Mouse (Mus musculus): ENCODE results near the gene Ankrd55. TPM values are rescaled to one million over a fixed set of nuclear protein-coding genes. Genes with fewer than 3 reads are reported as not detected.

Ankrd55 gene
- polyA plus RNA-seq, 1 experiment from 2014 or later = 0.08 TPM

GRCm38 (mm10) chr13:112287571-112288224 lies 553 bp upstream of the Ankrd55 start:
- DNase-seq (ENCODE audit: low spot score) = peak; percentile 21
- Histone ChIP-seq H3K4me3 (ENCODE audit: low read depth, low read length) (no peak overlapping the region), H3K27ac (replicated peaks) (no peak overlapping the region), H3K36me3 (ENCODE audit: control insufficient read depth, insufficient read depth, low read length) (no peaks in the 10 kb centered on the region), H3K27me3 (ENCODE audit: control insufficient read depth, insufficient read depth, low read length) (no peaks in the 10 kb centered on the region), H3K4me1 (replicated peaks; ENCODE audit: control insufficient read depth, insufficient read depth) (no peaks in the 10 kb centered on the region), H3K4me2 (replicated peaks; ENCODE audit: low read depth) (peak overlapping the region; percentile 48), H3K9ac (ENCODE audit: low read length) (no peak overlapping the region), H3K9me3 (ENCODE audit: control insufficient read depth, low read length) (no peaks in the 10 kb centered on the region)
- WGBS = 29% methylated on average over 6 of the region's 6 CpGs
- ATAC-seq (ENCODE audit: low FRiP score, low TSS enrichment) = no peak
- TF ChIP-seq EP300 (optimal IDR thresholded peaks at IDR 0.05) = no peak
- TF ChIP-seq CTCF (IDR thresholded peaks at IDR 0.05; ENCODE audit: low read depth) = no peak

DNA sequence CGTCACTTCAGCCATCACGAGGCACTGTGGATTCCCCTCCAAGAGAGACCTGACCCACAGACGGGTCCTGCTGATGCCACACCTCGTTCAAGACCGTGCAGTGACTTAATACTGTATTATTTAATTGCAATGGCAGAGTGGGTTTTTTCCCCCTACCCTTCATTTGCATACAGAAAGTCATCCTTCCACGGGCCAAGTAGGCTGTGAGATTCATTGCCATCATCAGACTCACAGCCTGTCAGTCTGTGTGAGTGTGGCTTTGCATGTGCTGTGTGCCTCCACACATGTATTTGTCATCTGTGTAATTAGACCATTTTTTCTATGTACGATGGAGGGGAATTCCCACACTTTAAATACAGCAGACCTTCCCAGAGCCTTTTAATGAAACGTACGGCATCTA lies 1.1 kb downstream of the Ankrd55 start:
- Histone ChIP-seq H3K4me2 (replicated peaks; ENCODE audit: low read depth) (no peak overlapping the region), H3K9me3 (ENCODE audit: control insufficient read depth, low read length) (no peaks in the 10 kb centered on the region), H3K27ac (replicated peaks) (no peak overlapping the region), H3K36me3 (ENCODE audit: control insufficient read depth, insufficient read depth, low read length) (no peaks in the 10 kb centered on the region), H3K4me3 (ENCODE audit: low read depth, low read length) (no peak overlapping the region), H3K9ac (ENCODE audit: low read length) (no peak overlapping the region), H3K27me3 (ENCODE audit: control insufficient read depth, insufficient read depth, low read length) (no peaks in the 10 kb centered on the region), H3K4me1 (replicated peaks; ENCODE audit: control insufficient read depth, insufficient read depth) (no peaks in the 10 kb centered on the region)
- no peak for TF ChIP-seq CTCF (IDR thresholded peaks at IDR 0.05; ENCODE audit: low read depth)
- no peak for TF ChIP-seq EP300 (optimal IDR thresholded peaks at IDR 0.05)
- DNase-seq (ENCODE audit: low spot score) = no peak
- 74% methylated on average over 9 of the region's 9 CpGs for WGBS
- no peak for ATAC-seq (ENCODE audit: low FRiP score, low TSS enrichment)

DNA sequence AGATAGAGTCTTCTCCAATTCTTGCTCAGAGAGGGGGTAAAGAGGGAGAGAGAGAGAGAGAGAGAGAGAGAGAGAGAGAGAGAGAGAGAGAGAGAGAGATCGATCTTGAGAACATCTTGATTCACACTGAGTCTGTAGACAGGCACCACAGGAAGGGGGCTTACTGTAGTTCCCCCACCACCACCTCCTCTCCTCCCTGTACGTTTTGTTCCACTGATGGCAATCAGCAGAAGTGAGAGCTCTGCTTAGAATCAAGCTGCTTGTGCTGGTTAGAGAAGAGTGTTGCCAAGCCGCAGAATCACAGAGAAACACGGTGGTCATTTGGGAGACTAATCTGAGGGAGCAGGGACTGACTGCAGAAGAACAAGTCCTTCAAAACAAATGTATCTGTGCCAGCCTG lies 1.7 kb downstream of the Ankrd55 start:
- DNase-seq (ENCODE audit: low spot score) = no peak
- Histone ChIP-seq H3K9ac (ENCODE audit: low read length) (no peak overlapping the region), H3K27ac (replicated peaks) (no peak overlapping the region), H3K36me3 (ENCODE audit: control insufficient read depth, insufficient read depth, low read length) (no peaks in the 10 kb centered on the region), H3K9me3 (ENCODE audit: control insufficient read depth, low read length) (no peaks in the 10 kb centered on the region), H3K4me1 (replicated peaks; ENCODE audit: control insufficient read depth, insufficient read depth) (no peaks in the 10 kb centered on the region), H3K4me2 (replicated peaks; ENCODE audit: low read depth) (no peak overlapping the region), H3K4me3 (ENCODE audit: low read depth, low read length) (no peak overlapping the region), H3K27me3 (ENCODE audit: control insufficient read depth, insufficient read depth, low read length) (no peaks in the 10 kb centered on the region)
- no peak for TF ChIP-seq EP300 (optimal IDR thresholded peaks at IDR 0.05)
- 52% methylated on average over 4 of the region's 4 CpGs for WGBS
- ATAC-seq (ENCODE audit: low FRiP score, low TSS enrichment) = no peak

DNA sequence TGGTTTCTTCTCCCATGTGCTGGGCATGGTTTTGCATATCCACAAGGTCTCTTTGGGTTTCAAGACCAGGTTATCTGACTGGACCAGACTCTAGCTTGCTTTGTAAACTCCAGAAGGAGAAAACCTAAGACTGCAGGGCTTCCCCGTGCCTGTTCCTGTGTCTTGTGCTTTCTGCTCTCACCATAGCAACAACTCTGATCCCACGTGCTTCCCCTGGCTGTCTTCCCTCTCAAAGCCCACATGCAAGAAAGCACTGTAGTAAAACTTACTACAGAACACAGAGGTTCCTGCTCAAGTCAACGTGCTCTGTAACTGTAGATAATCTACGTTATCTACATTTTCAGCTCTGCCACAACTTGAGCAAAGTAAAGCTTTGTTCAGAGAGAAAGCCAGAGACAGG lies 4.2 kb downstream of the Ankrd55 start:
- Histone ChIP-seq H3K4me2 (replicated peaks; ENCODE audit: low read depth) (no peak overlapping the region), H3K4me3 (ENCODE audit: low read depth, low read length) (no peak overlapping the region), H3K9me3 (ENCODE audit: control insufficient read depth, low read length) (no peaks in the 10 kb centered on the region), H3K9ac (ENCODE audit: low read length) (no peak overlapping the region), H3K27me3 (ENCODE audit: control insufficient read depth, insufficient read depth, low read length) (no peaks in the 10 kb centered on the region), H3K4me1 (replicated peaks; ENCODE audit: control insufficient read depth, insufficient read depth) (no peaks in the 10 kb centered on the region), H3K27ac (replicated peaks) (no peak overlapping the region), H3K36me3 (ENCODE audit: control insufficient read depth, insufficient read depth, low read length) (no peaks in the 10 kb centered on the region)
- DNase-seq (ENCODE audit: low spot score) (peak; percentile 26), ATAC-seq (ENCODE audit: low FRiP score, low TSS enrichment) (no peak)
- TF ChIP-seq EP300 (optimal IDR thresholded peaks at IDR 0.05) (no peak), CTCF (IDR thresholded peaks at IDR 0.05; ENCODE audit: low read depth) (no peak)
- 27% methylated on average over 4 of the region's 4 CpGs for WGBS

DNA sequence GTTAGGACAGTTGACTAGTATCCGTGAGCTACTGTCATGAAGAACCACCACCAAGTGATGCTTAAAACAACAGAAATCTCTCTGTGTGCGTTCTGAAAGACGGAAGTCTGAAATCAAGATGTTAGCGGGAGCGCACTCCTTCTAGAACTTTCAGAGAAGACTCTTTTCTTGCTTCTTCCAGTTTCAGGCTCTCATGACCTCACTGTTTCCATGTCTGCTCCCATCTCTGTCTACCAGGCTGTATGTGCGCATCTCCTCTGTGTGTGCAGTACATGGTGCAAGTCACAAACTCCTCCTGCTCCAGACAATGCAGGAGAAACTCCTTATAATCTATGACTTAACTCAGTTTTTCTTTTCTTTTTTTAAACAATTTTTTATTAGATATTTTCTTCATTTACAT lies 4.8 kb downstream of the Ankrd55 start:
- TF ChIP-seq EP300 (optimal IDR thresholded peaks at IDR 0.05) = no peak
- WGBS = 95% methylated on average over 6 of the region's 6 CpGs
- Histone ChIP-seq H3K4me3 (ENCODE audit: low read depth, low read length) (no peak overlapping the region), H3K27me3 (ENCODE audit: control insufficient read depth, insufficient read depth, low read length) (no peaks in the 10 kb centered on the region), H3K9me3 (ENCODE audit: control insufficient read depth, low read length) (no peaks in the 10 kb centered on the region), H3K36me3 (ENCODE audit: control insufficient read depth, insufficient read depth, low read length) (no peaks in the 10 kb centered on the region), H3K4me2 (replicated peaks; ENCODE audit: low read depth) (no peak overlapping the region), H3K9ac (ENCODE audit: low read length) (no peak overlapping the region), H3K4me1 (replicated peaks; ENCODE audit: control insufficient read depth, insufficient read depth) (no peaks in the 10 kb centered on the region), H3K27ac (replicated peaks) (no peak overlapping the region)
- DNase-seq (ENCODE audit: low spot score) (no peak), ATAC-seq (ENCODE audit: low FRiP score, low TSS enrichment) (no peak)

DNA sequence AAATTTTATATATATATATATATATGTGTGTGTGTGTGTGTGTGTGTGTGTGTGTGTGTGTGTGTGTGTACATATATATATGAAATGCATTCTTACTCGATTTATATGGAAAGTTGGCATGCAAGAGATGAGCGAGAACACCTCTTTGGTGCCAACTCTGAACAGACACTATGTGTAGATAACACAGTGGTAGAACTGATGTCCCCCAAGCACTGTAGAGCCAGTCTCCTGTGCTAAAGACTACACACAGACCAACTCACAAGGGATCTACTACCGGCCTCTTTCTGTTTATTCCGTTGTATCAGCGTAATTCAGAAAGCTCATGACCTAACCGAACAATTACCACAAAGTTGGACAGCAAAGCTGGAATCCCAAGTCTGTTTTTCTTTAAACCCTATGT lies 6.2 kb downstream of the Ankrd55 start:
- Histone ChIP-seq H3K9ac (ENCODE audit: low read length) (no peak overlapping the region), H3K4me2 (replicated peaks; ENCODE audit: low read depth) (no peak overlapping the region), H3K4me3 (ENCODE audit: low read depth, low read length) (no peak overlapping the region), H3K9me3 (ENCODE audit: control insufficient read depth, low read length) (no peaks in the 10 kb centered on the region), H3K36me3 (ENCODE audit: control insufficient read depth, insufficient read depth, low read length) (no peaks in the 10 kb centered on the region), H3K27ac (replicated peaks) (no peak overlapping the region), H3K4me1 (replicated peaks; ENCODE audit: control insufficient read depth, insufficient read depth) (no peaks in the 10 kb centered on the region), H3K27me3 (ENCODE audit: control insufficient read depth, insufficient read depth, low read length) (no peaks in the 10 kb centered on the region)
- TF ChIP-seq CTCF (IDR thresholded peaks at IDR 0.05; ENCODE audit: low read depth) (no peak), EP300 (optimal IDR thresholded peaks at IDR 0.05) (no peak)
- WGBS = 86% methylated on average over 6 of the region's 6 CpGs
- ATAC-seq (ENCODE audit: low FRiP score, low TSS enrichment) (no peak), DNase-seq (ENCODE audit: low spot score) (no peak)
